In genomic region chr17:64747461-64747860, GRCm38 (mm10) we compare ENCODE assay signal across 15 mouse cellular contexts.
A peak's percentile ranks its signal among the peaks of the same experiment; 100 is the strongest.
DNase-seq lines count a peak whose midpoint lies in the region; ATAC-seq and TF ChIP-seq lines count a peak whose summit lies in the region.
"Had no signal": no experiment of that assay in that cellular context is flagged by ENCODE, and none has a peak within 500 bp of the region (broad histone marks: within the 10 kb centered on the region; RNA-seq: fewer than 3 reads in every experiment).

No protein-coding gene starts in this region.

- WGBS in heart, embryonic 11.5 days (ENCODE audit: insufficient replicate concordance) = 82% methylated on average over 5 of the region's 5 CpGs
- 66% methylated on average over 5 of the region's 5 CpGs for WGBS in liver, embryonic 15.5 days (ENCODE audit: insufficient replicate concordance)
- WGBS in liver, embryonic 12.5 days (ENCODE audit: insufficient replicate concordance) = 72% methylated on average over 5 of the region's 5 CpGs
- whole genome bisulfite sequencing in midbrain, embryonic 10.5 days = 90% methylated on average over 5 of the region's 5 CpGs
- 90% methylated on average over 5 of the region's 5 CpGs for WGBS in midbrain, postnatal 0 days

- H3K27ac ChIP-seq in heart, embryonic 11.5 days (ENCODE audit: low read depth, low read length) = no peak overlapping the region
- H3K27ac ChIP-seq in liver, embryonic 15.5 days (replicated peaks) = no peak overlapping the region
- H3K27ac ChIP-seq in liver, embryonic 12.5 days = no peak overlapping the region
- no peak overlapping the region for H3K27ac ChIP-seq in midbrain, embryonic 10.5 days (replicated peaks)
- no peak overlapping the region for H3K27ac ChIP-seq in midbrain, postnatal 0 days (ENCODE audit: low read depth, low read length)
- H3K27ac ChIP-seq: embryonic facial prominence, embryonic 10.5 days; hindbrain, embryonic 13.5 days; hindbrain, postnatal 0 days had no signal

- H3K36me3 ChIP-seq in heart, embryonic 11.5 days (ENCODE audit: control insufficient read depth, insufficient read depth, low read length) = peaks cover 10% of the 10 kb centered on the region
- H3K36me3 ChIP-seq in liver, embryonic 15.5 days (replicated peaks) = peaks cover 33% of the 10 kb centered on the region
- H3K36me3 ChIP-seq in liver, embryonic 12.5 days = peaks cover 50% of the 10 kb centered on the region
- H3K36me3 ChIP-seq in midbrain, embryonic 10.5 days = peaks cover 49% of the 10 kb centered on the region
- H3K36me3 ChIP-seq in midbrain, postnatal 0 days (ENCODE audit: insufficient read depth, low read length) = peaks cover 3% of the 10 kb centered on the region; the same call in 1 of the 2 replicates

- H3K4me1 ChIP-seq in heart, embryonic 11.5 days (ENCODE audit: control insufficient read depth, insufficient read depth, low read length) = peaks cover 4% of the 10 kb centered on the region; the same call in 1 of the 2 replicates
- H3K4me1 ChIP-seq in liver, embryonic 15.5 days (replicated peaks) = peaks cover 6% of the 10 kb centered on the region; the same call in 1 of the 2 replicates
- peaks cover 9% of the 10 kb centered on the region; the same call in 1 of the 2 replicates for H3K4me1 ChIP-seq in liver, embryonic 12.5 days
- H3K4me1 ChIP-seq in midbrain, embryonic 10.5 days = no peaks in the 10 kb centered on the region
- H3K4me1 ChIP-seq in midbrain, postnatal 0 days (ENCODE audit: insufficient read depth, low read length) = no peaks in the 10 kb centered on the region
- H3K4me1 ChIP-seq: embryonic facial prominence, embryonic 10.5 days; hindbrain, embryonic 13.5 days had no signal

- no peak for TF ChIP-seq CTCF in midbrain, postnatal 0 days (IDR thresholded peaks at IDR 0.05)

- H3K9ac ChIP-seq in heart, embryonic 11.5 days (ENCODE audit: low read depth, low read length) = no peak overlapping the region
- no peak overlapping the region for H3K9ac ChIP-seq in liver, embryonic 15.5 days
- H3K9ac ChIP-seq in liver, embryonic 12.5 days = no peak overlapping the region
- H3K9ac ChIP-seq in midbrain, postnatal 0 days (replicated peaks; ENCODE audit: low read length, poor library complexity, severe bottlenecking) = no peak overlapping the region
- H3K9ac ChIP-seq: hindbrain, embryonic 13.5 days had no signal

- no peak overlapping the region for H3K4me3 ChIP-seq in heart, embryonic 11.5 days (ENCODE audit: low read depth, low read length)
- no peak overlapping the region for H3K4me3 ChIP-seq in liver, embryonic 15.5 days (replicated peaks)
- H3K4me3 ChIP-seq in liver, embryonic 12.5 days = no peak overlapping the region
- no peak overlapping the region for H3K4me3 ChIP-seq in midbrain, embryonic 10.5 days
- H3K4me3 ChIP-seq in midbrain, postnatal 0 days (ENCODE audit: low read depth, low read length) = no peak overlapping the region
- H3K4me3 ChIP-seq: embryonic facial prominence, embryonic 10.5 days; hindbrain, embryonic 13.5 days had no signal

- H3K27me3 ChIP-seq in heart, embryonic 11.5 days (ENCODE audit: control insufficient read depth, insufficient read depth, low read length) = no peaks in the 10 kb centered on the region
- H3K27me3 ChIP-seq in liver, embryonic 15.5 days = no peaks in the 10 kb centered on the region
- H3K27me3 ChIP-seq in liver, embryonic 12.5 days (replicated peaks) = no peaks in the 10 kb centered on the region
- no peaks in the 10 kb centered on the region for H3K27me3 ChIP-seq in midbrain, embryonic 10.5 days (ENCODE audit: low read depth, poor library complexity, severe bottlenecking)
- no peaks in the 10 kb centered on the region for H3K27me3 ChIP-seq in midbrain, postnatal 0 days (ENCODE audit: insufficient read depth, low read length)
- H3K27me3 ChIP-seq: hindbrain, embryonic 13.5 days had no signal

- peak; percentile 89 for DNase-seq in heart, adult 11 months
- peak; percentile 8 for DNase-seq in midbrain, embryonic 10.5 days (ENCODE audit: low spot score)
- no peak for DNase-seq in midbrain, postnatal 0 days (ENCODE audit: low spot score)
- DNase-seq in T-cell, adult 2 months (ENCODE audit: low spot score) = no peak
- DNase-seq: adrenal gland, adult 2 months; adrenal gland, postnatal 25 days had no signal

- no peaks in the 10 kb centered on the region for H3K9me3 ChIP-seq in heart, embryonic 11.5 days (replicated peaks; ENCODE audit: control insufficient read depth, low read length)
- no peaks in the 10 kb centered on the region for H3K9me3 ChIP-seq in liver, embryonic 15.5 days (replicated peaks)
- no peaks in the 10 kb centered on the region for H3K9me3 ChIP-seq in liver, embryonic 12.5 days (replicated peaks)
- H3K9me3 ChIP-seq in midbrain, embryonic 10.5 days (replicated peaks) = 0 out of 2 replicates have a peak, but pooled peaks cover 3% of the 10 kb centered on the region
- H3K9me3 ChIP-seq in midbrain, postnatal 0 days (ENCODE audit: low read length) = no peaks in the 10 kb centered on the region
- H3K9me3 ChIP-seq: hindbrain, embryonic 13.5 days had no signal

- H3K4me2 ChIP-seq in heart, embryonic 11.5 days = no peak overlapping the region
- no peak overlapping the region for H3K4me2 ChIP-seq in liver, embryonic 15.5 days
- H3K4me2 ChIP-seq in liver, embryonic 12.5 days = no peak overlapping the region
- no peak overlapping the region for H3K4me2 ChIP-seq in midbrain, postnatal 0 days (ENCODE audit: low read depth, low read length, poor library complexity, severe bottlenecking)
- H3K4me2 ChIP-seq: hindbrain, embryonic 13.5 days had no signal

- no peak for ATAC-seq in heart, embryonic 11.5 days (replicated peaks; ENCODE audit: insufficient number of reproducible peaks, low FRiP score, low TSS enrichment)
- peak; percentile 49; the same call in 1 of the 2 replicates for ATAC-seq in liver, embryonic 15.5 days (ENCODE audit: insufficient read depth)
- no peak for ATAC-seq in liver, embryonic 12.5 days
- ATAC-seq in midbrain, postnatal 0 days (ENCODE audit: low FRiP score) = no peak
- ATAC-seq in neutrophil, adult 5-6 weeks (ENCODE audit: extremely low read depth, insufficient number of reproducible peaks, low FRiP score, poor library complexity, severe bottlenecking) = 0 out of 2 replicates have a peak, but pooled peaks have one; percentile 43
- ATAC-seq: activated CD4-positive, CD25-positive, alpha-beta regulatory T cell, adult 4 months; forebrain, embryonic 14.5 days; hindbrain, postnatal 0 days had no signal

Comparison
In these comparisons a context has a peak if more than half of its experiments do, and no peak if none do; other contexts are left out.
1. DNase-seq: peak in heart, adult 11 months (single experiment) and midbrain, embryonic 10.5 days (single experiment); none in midbrain, postnatal 0 days (single experiment) and T-cell, adult 2 months (single experiment).
2. ATAC-seq: peak in liver, embryonic 15.5 days (single experiment) and neutrophil, adult 5-6 weeks (single experiment); none in heart, embryonic 11.5 days (single experiment), liver, embryonic 12.5 days (single experiment) and midbrain, postnatal 0 days (single experiment).